Mouse (Mus musculus) heart, embryonic 14.5 days (tissue): Measurements from ENCODE around the gene Fbxo31. TPM values are rescaled to one million over a fixed set of nuclear protein-coding genes. Genes with fewer than 3 reads are reported as not detected.

Experiments
- ATAC-seq: fragments of 200-750 bp; cut with Nextera tagmentation; 2 replicates; pipeline ENCODE4 v1.8.0; 2017; ENCODE audit warnings: low read depth, moderate TSS enrichment; ENCODE audit not compliant: insufficient number of reproducible peaks, insufficient read depth, low FRiP score
- H3K27ac ChIP-seq, 2 experiments: fragments of 200-500 bp in 1 of 2; fragments of 300-500 bp in 1 of 2; sonication (generic) in 1 of 2; replicated peaks in 1 of 2; 2 replicates each; pipeline ENCODE4 v1.5.1; 2012 to 2014; ENCODE audit warnings: low read depth in 2 of 2, low read length in 2 of 2, control low read depth in 1 of 2, mild to moderate bottlenecking in 1 of 2, mixed read lengths in 1 of 2; ENCODE audit not compliant: control insufficient read depth in 1 of 2, insufficient read depth in 1 of 2
- H3K27me3 ChIP-seq: fragments of 300-500 bp; sonication (generic); 2 replicates; pipeline ENCODE4 v1.6.1; 2014; ENCODE audit warnings: mild to moderate bottlenecking, low read length, control low read depth; ENCODE audit not compliant: control insufficient read depth, insufficient read depth
- H3K36me3 ChIP-seq: fragments of 300-500 bp; sonication (generic); 2 replicates; pipeline ENCODE4 v1.6.1; 2014; ENCODE audit warnings: mild to moderate bottlenecking, control low read depth, low read length, mixed read lengths; ENCODE audit not compliant: control insufficient read depth, insufficient read depth
- H3K4me1 ChIP-seq, 2 experiments: fragments of 200-500 bp in 1 of 2; fragments of 300-500 bp in 1 of 2; sonication (generic) in 1 of 2; 2 replicates each; pipeline ENCODE4 v1.6.1; 2012 to 2014; ENCODE audit warnings: low read length in 2 of 2, control low read depth in 1 of 2, mixed read lengths in 1 of 2; ENCODE audit not compliant: control insufficient read depth in 2 of 2, insufficient read depth in 2 of 2
- H3K4me2 ChIP-seq: fragments of 300-500 bp; sonication (generic); 2 replicates; pipeline ENCODE4 v1.6.1; 2014; ENCODE audit warnings: mild to moderate bottlenecking, low read length
- H3K4me3 ChIP-seq, 2 experiments: fragments of 200-500 bp in 1 of 2; fragments of 300-500 bp in 1 of 2; sonication (generic) in 1 of 2; 2 replicates each; pipeline ENCODE4 v1.5.1; 2012 to 2014; ENCODE audit warnings: low read length in 2 of 2, mild to moderate bottlenecking in 2 of 2, control low read depth in 1 of 2, low read depth in 1 of 2, moderate library complexity in 1 of 2; ENCODE audit not compliant: control insufficient read depth in 1 of 2, insufficient read depth in 1 of 2
- H3K9ac ChIP-seq: fragments of 300-500 bp; sonication (generic); 2 replicates; pipeline ENCODE4 v1.6.1; 2014; ENCODE audit warnings: mild to moderate bottlenecking, low read length
- H3K9me3 ChIP-seq: fragments of 300-500 bp; sonication (generic); 2 replicates; pipeline ENCODE4 v1.6.1; 2016; ENCODE audit warnings: low read length, control low read depth; ENCODE audit not compliant: control insufficient read depth
- WGBS: fragments of 180-500 bp; shearing (Covaris S2); extraction: QIAGEN DNeasy Blood & Tissue Kit; methylation state at CpG from one replicate; pipeline ENCODE4 v1.1.7; 2014; 5-methylcytosine and 5-hydroxymethylcytosine counted together
- polyA plus RNA-seq: library from polyadenylated mRNA; unstranded; fragments of >200 nt; fragmentation: Nextera tagmentation; extraction: Ambion mirVana; gene quantifications from 2 replicates; pipeline ENCODE4 v1.2.1, GENCODE M21; 2014

Fbxo31 gene
- polyA plus RNA-seq, 1 experiment from 2014 or later: 11.8 TPM

- H3K9ac ChIP-seq: no peak overlapping the region
- peaks cover 9% of the 10 kb centered on the region; the same call in 1 of the 2 replicates for H3K27me3 ChIP-seq
- no peaks in the 10 kb centered on the region for H3K9me3 ChIP-seq
- 69% methylated on average over 10 of the region's 10 CpGs for WGBS
- no peak overlapping the region for H3K4me3 ChIP-seq
- H3K27ac ChIP-seq: no peak overlapping the region
- no peak overlapping the region for H3K4me2 ChIP-seq
- no peak for ATAC-seq
- peaks cover 0 to 2% of the 10 kb centered on the region in 2 experiments; a peak in 1 of 4 replicates for H3K4me1 ChIP-seq
- no peaks in the 10 kb centered on the region for H3K36me3 ChIP-seq
These were observed 48.0 kb downstream of the Fbxo31 start for GRCm38 (mm10) chr8:121530639-121531038.

- Histone ChIP-seq H3K27ac (no peak overlapping the region), H3K27me3 (peaks cover 11% of the 10 kb centered on the region; the same call in 1 of the 2 replicates), H3K9ac (no peak overlapping the region), H3K4me3 (no peak overlapping the region), H3K9me3 (no peaks in the 10 kb centered on the region), H3K4me2 (no peak overlapping the region), H3K36me3 (no peaks in the 10 kb centered on the region), H3K4me1 (peaks cover 0 to 2% of the 10 kb centered on the region in 2 experiments; a peak in 1 of 4 replicates)
- WGBS: 79% methylated on average over 15 of the region's 15 CpGs
- no peak for ATAC-seq
These were observed 49.8 kb downstream of the Fbxo31 start for GRCm38 (mm10) chr8:121528790-121529189.

GRCm38 (mm10) chr8:121527751-121528150 lies 50.9 kb downstream of the Fbxo31 start:
- Histone ChIP-seq H3K4me2 (no peak overlapping the region), H3K9me3 (no peaks in the 10 kb centered on the region), H3K36me3 (no peaks in the 10 kb centered on the region), H3K4me1 (peaks cover 0 to 2% of the 10 kb centered on the region in 2 experiments; a peak in 1 of 4 replicates), H3K27me3 (peaks cover 11% of the 10 kb centered on the region; the same call in 1 of the 2 replicates), H3K4me3 (no peak overlapping the region), H3K9ac (no peak overlapping the region), H3K27ac (no peak overlapping the region)
- WGBS: 80% methylated on average over 9 of the region's 9 CpGs
- no peak for ATAC-seq

- WGBS: 44% methylated on average over 6 of the region's 6 CpGs
- Histone ChIP-seq H3K36me3 (no peaks in the 10 kb centered on the region), H3K27ac (no peak overlapping the region; a peak in 2 of 4 replicates), H3K27me3 (peaks cover 11% of the 10 kb centered on the region; the same call in 1 of the 2 replicates), H3K9ac (no peak overlapping the region), H3K4me1 (peaks cover 0 to 2% of the 10 kb centered on the region in 2 experiments; a peak in 1 of 4 replicates), H3K9me3 (no peaks in the 10 kb centered on the region), H3K4me2 (no peak overlapping the region), H3K4me3 (no peak overlapping the region)
- ATAC-seq: no peak
These were observed 51.6 kb downstream of the Fbxo31 start for GRCm38 (mm10) chr8:121526811-121527550.

- peaks cover 0 to 2% of the 10 kb centered on the region in 2 experiments; a peak in 1 of 4 replicates for H3K4me1 ChIP-seq
- H3K9me3 ChIP-seq: no peaks in the 10 kb centered on the region
- no peak overlapping the region for H3K4me2 ChIP-seq
- H3K27ac ChIP-seq: no peak overlapping the region
- no peak overlapping the region for H3K4me3 ChIP-seq
- H3K27me3 ChIP-seq: peaks cover 6% of the 10 kb centered on the region; the same call in 1 of the 2 replicates
- WGBS: 69% methylated on average over 18 of the region's 18 CpGs
- H3K9ac ChIP-seq: no peak overlapping the region
- ATAC-seq: no peak
- no peaks in the 10 kb centered on the region for H3K36me3 ChIP-seq
These were observed 53.3 kb downstream of the Fbxo31 start for GRCm38 (mm10) chr8:121525111-121525818.

GRCm38 (mm10) chr8:121513429-121513828 lies 65.2 kb downstream of the Fbxo31 start:
- no peak overlapping the region for H3K27ac ChIP-seq
- no peak overlapping the region for H3K9ac ChIP-seq
- ATAC-seq: peak; percentile 70
- WGBS: 5% methylated on average over 12 of the region's 12 CpGs
- H3K27me3 ChIP-seq: peaks cover 20% of the 10 kb centered on the region
- no peaks in the 10 kb centered on the region for H3K9me3 ChIP-seq
- H3K4me1 ChIP-seq: no peaks in the 10 kb centered on the region
- no peak overlapping the region for H3K4me3 ChIP-seq
- H3K36me3 ChIP-seq: no peaks in the 10 kb centered on the region
- no peak overlapping the region for H3K4me2 ChIP-seq

GRCm38 (mm10) chr8:121511751-121512150 lies 66.9 kb downstream of the Fbxo31 start:
- Histone ChIP-seq H3K9ac (no peak overlapping the region), H3K9me3 (no peaks in the 10 kb centered on the region), H3K27me3 (peaks cover 20% of the 10 kb centered on the region), H3K4me3 (no peak overlapping the region), H3K4me2 (no peak overlapping the region), H3K27ac (no peak overlapping the region), H3K36me3 (no peaks in the 10 kb centered on the region), H3K4me1 (no peaks in the 10 kb centered on the region)
- ATAC-seq: no peak
- WGBS: 62% methylated on average over 9 of the region's 9 CpGs
